Mouse (Mus musculus): ENCODE measurements at regions not wholly inside any gene's neighbourhood (a gene's known extent, or its start where the extent isn't known, plus 50 kb on each side); places are given as distances from the start of the nearest gene placed in this dataset.

GRCm38 (mm10) chr13:112171940-112172715, 116.1 kb upstream of the Ankrd55 start:
- no peak for DNase-seq (ENCODE audit: low spot score)

- no peak for DNase-seq (ENCODE audit: low spot score)
These were observed 114.3 kb upstream of the Ankrd55 start for GRCm38 (mm10) chr13:112173973-112174372.

GRCm38 (mm10) chr13:112178031-112178430, 110.2 kb upstream of the Ankrd55 start:
- DNase-seq (ENCODE audit: low spot score), result no peak

GRCm38 (mm10) chr13:112183996-112184395, 104.3 kb upstream of the Ankrd55 start:
- no peak for DNase-seq (ENCODE audit: low spot score)

GRCm38 (mm10) chr13:112185116-112185515, 103.1 kb upstream of the Ankrd55 start:
- DNase-seq (ENCODE audit: low spot score), result no peak

GRCm38 (mm10) chr13:112187226-112187625, 101.0 kb upstream of the Ankrd55 start:
- no peak for DNase-seq (ENCODE audit: low spot score)

GRCm38 (mm10) chr13:112188313-112188712, 99.9 kb upstream of the Ankrd55 start:
- DNase-seq (ENCODE audit: low spot score), result no peak

- no peak for DNase-seq (ENCODE audit: low spot score)
These were observed 99.3 kb upstream of the Ankrd55 start for GRCm38 (mm10) chr13:112188741-112189476.

- DNase-seq (ENCODE audit: low spot score), result no peak
These were observed 98.6 kb upstream of the Ankrd55 start for GRCm38 (mm10) chr13:112189605-112190004.

GRCm38 (mm10) chr13:112192192-112192905, 95.9 kb upstream of the Ankrd55 start:
- DNase-seq (ENCODE audit: low spot score), result no peak

- DNase-seq (ENCODE audit: low spot score), result no peak
These were observed 94.6 kb upstream of the Ankrd55 start for GRCm38 (mm10) chr13:112193676-112194075.

- no peak for DNase-seq (ENCODE audit: low spot score)
These were observed 93.3 kb upstream of the Ankrd55 start for GRCm38 (mm10) chr13:112194991-112195390.

GRCm38 (mm10) chr13:112196789-112197188, 91.5 kb upstream of the Ankrd55 start:
- DNase-seq (ENCODE audit: low spot score), result no peak

GRCm38 (mm10) chr13:112203721-112204120, 84.5 kb upstream of the Ankrd55 start:
- no peak for DNase-seq (ENCODE audit: low spot score)

GRCm38 (mm10) chr13:112204204-112204603, 84.0 kb upstream of the Ankrd55 start:
- DNase-seq (ENCODE audit: low spot score), result no peak

GRCm38 (mm10) chr13:112204813-112205212, 83.4 kb upstream of the Ankrd55 start:
- DNase-seq (ENCODE audit: low spot score), result no peak

- no peak for DNase-seq (ENCODE audit: low spot score)
These were observed 80.5 kb upstream of the Ankrd55 start for GRCm38 (mm10) chr13:112207617-112208235.

GRCm38 (mm10) chr13:112211841-112212240, 76.4 kb upstream of the Ankrd55 start:
- no peak for DNase-seq (ENCODE audit: low spot score)

GRCm38 (mm10) chr13:112212391-112212790, 75.9 kb upstream of the Ankrd55 start:
- DNase-seq (ENCODE audit: low spot score), result no peak

GRCm38 (mm10) chr13:112213652-112214081, 74.6 kb upstream of the Ankrd55 start:
- DNase-seq (ENCODE audit: low spot score), result no peak

- no peak for DNase-seq (ENCODE audit: low spot score)
These were observed 72.2 kb upstream of the Ankrd55 start for GRCm38 (mm10) chr13:112216084-112216483.

GRCm38 (mm10) chr13:112218389-112218788, 69.9 kb upstream of the Ankrd55 start:
- no peak for DNase-seq (ENCODE audit: low spot score)
